12 mouse cellular contexts compared by ENCODE assay signal in genomic region chr3:86897551-86897950, GRCm38 (mm10). TPM values are rescaled to one million over a fixed set of nuclear protein-coding genes. Genes with fewer than 3 reads are reported as not detected.
DNase-seq lines count a peak whose midpoint lies in the region; ATAC-seq lines count a peak whose summit lies in the region.
"Had no signal": no experiment of that assay in that cellular context is flagged by ENCODE, and none has a peak within 500 bp of the region (broad histone marks: within the 10 kb centered on the region; RNA-seq: fewer than 3 reads in every experiment).

No protein-coding gene starts in this region.

- no peak overlapping the region for H3K9ac ChIP-seq in limb, embryonic 13.5 days
- H3K9ac ChIP-seq in heart, embryonic 11.5 days (ENCODE audit: low read depth, low read length), result no peak overlapping the region
- H3K9ac ChIP-seq: liver, embryonic 15.5 days; stomach, embryonic 15.5 days had no signal

- intact Hi-C loops in left cerebral cortex, postnatal 4 days (cut with DNase I), result no loop called here

- no peak overlapping the region for H3K4me3 ChIP-seq in limb, embryonic 13.5 days
- H3K4me3 ChIP-seq in heart, embryonic 11.5 days (ENCODE audit: low read depth, low read length), result no peak overlapping the region
- H3K4me3 ChIP-seq: liver, embryonic 15.5 days; stomach, embryonic 15.5 days had no signal

- H3K27ac ChIP-seq in limb, embryonic 13.5 days, result peak overlapping the region; percentile 52; the same call in 1 of the 2 replicates
- H3K27ac ChIP-seq in heart, embryonic 11.5 days (ENCODE audit: low read depth, low read length), result no peak overlapping the region
- H3K27ac ChIP-seq: liver, embryonic 15.5 days; stomach, embryonic 15.5 days had no signal

- H3K9me3 ChIP-seq in limb, embryonic 13.5 days, result 0 out of 2 replicates have a peak, but pooled peaks cover 4% of the 10 kb centered on the region
- H3K9me3 ChIP-seq in heart, embryonic 11.5 days (replicated peaks; ENCODE audit: control insufficient read depth, low read length), result no peaks in the 10 kb centered on the region
- H3K9me3 ChIP-seq: liver, embryonic 15.5 days; stomach, embryonic 15.5 days had no signal

- no peaks in the 10 kb centered on the region for H3K36me3 ChIP-seq in limb, embryonic 13.5 days
- no peaks in the 10 kb centered on the region; the same call in 1 of the 2 replicates for H3K36me3 ChIP-seq in heart, embryonic 11.5 days (ENCODE audit: control insufficient read depth, insufficient read depth, low read length)
- H3K36me3 ChIP-seq: liver, embryonic 15.5 days; stomach, embryonic 15.5 days had no signal

- H3K27me3 ChIP-seq in limb, embryonic 13.5 days, result no peaks in the 10 kb centered on the region
- H3K27me3 ChIP-seq in heart, embryonic 11.5 days (ENCODE audit: control insufficient read depth, insufficient read depth, low read length), result no peaks in the 10 kb centered on the region
- H3K27me3 ChIP-seq: liver, embryonic 15.5 days; stomach, embryonic 15.5 days had no signal

- DNase-seq in cerebellum, postnatal 4 days (ENCODE audit: low spot score in 2 of 2), result no peak
- peak; percentile 17 for DNase-seq in left cerebral cortex, postnatal 4 days
- no peak for DNase-seq in left cerebral cortex, adult 8-10 months (ENCODE audit: low spot score in 2 of 2)
- DNase-seq in cerebellum, postnatal 10 days, result peak; percentile 47 to 53
- no peak for DNase-seq in thymus, postnatal 14 days
- DNase-seq: retina, postnatal 1 day had no signal

- H3K4me1 ChIP-seq in limb, embryonic 13.5 days, result peaks cover 6% of the 10 kb centered on the region; the same call in 1 of the 2 replicates
- H3K4me1 ChIP-seq in heart, embryonic 11.5 days (ENCODE audit: control insufficient read depth, insufficient read depth, low read length), result no peaks in the 10 kb centered on the region; the same call in 1 of the 2 replicates
- H3K4me1 ChIP-seq: liver, embryonic 15.5 days; stomach, embryonic 15.5 days had no signal

- no peak overlapping the region for H3K4me2 ChIP-seq in limb, embryonic 13.5 days (replicated peaks)
- H3K4me2 ChIP-seq in heart, embryonic 11.5 days, result no peak overlapping the region
- H3K4me2 ChIP-seq: liver, embryonic 15.5 days; stomach, embryonic 15.5 days had no signal

- ATAC-seq in cerebellum, adult (ENCODE audit: insufficient number of reproducible peaks, low FRiP score, low TSS enrichment), result peak; percentile 31; the same call in 1 of the 2 replicates
- no peak for ATAC-seq in limb, embryonic 13.5 days (ENCODE audit: low FRiP score, low read depth)
- ATAC-seq in heart, embryonic 11.5 days (replicated peaks; ENCODE audit: insufficient number of reproducible peaks, low FRiP score, low TSS enrichment), result no peak
- ATAC-seq: inflammation-experienced regulatory T-cells, adult 6 months had no signal

- 36% methylated on average over 8 of the region's 8 CpGs for WGBS in limb, embryonic 13.5 days
- 66% methylated on average over 8 of the region's 8 CpGs for WGBS in heart, embryonic 11.5 days (ENCODE audit: insufficient replicate concordance)

RNA-seq across cellular contexts. Expression of gene Dclk2, which starts 23.1 kb away (rescaled TPM):
- 100 to 1,000 TPM; 159 to 160 TPM for total RNA-seq in left cerebral cortex, postnatal 4 days (2021)
- 10 to 100 TPM; 61.3 to 67.7 (median 64.5) TPM for total RNA-seq in left cerebral cortex, adult 8-10 months (2022)
- 4.3 and 5.4 TPM in 2 replicates for polyA plus RNA-seq in limb, embryonic 13.5 days (2015; fragmentation: Nextera tagmentation; extraction: Ambion mirVana)
- 3.1 and 4.3 TPM in 2 replicates for polyA plus RNA-seq in heart, embryonic 11.5 days (2014; fragmentation: Nextera tagmentation; extraction: Ambion mirVana)

Comparison
In these comparisons a context has a peak if more than half of its experiments do, and no peak if none do; other contexts are left out.
1. DNase-seq: peak in left cerebral cortex, postnatal 4 days (single experiment) and cerebellum, postnatal 10 days (2 of 2); none in cerebellum, postnatal 4 days (0 of 2), left cerebral cortex, adult 8-10 months (0 of 2) and thymus, postnatal 14 days (single experiment).